Mouse (Mus musculus) kidney, adult 11 months (tissue): Measurements from ENCODE around the gene Fig4.

Experiments used
- DNase-seq: peaks from one replicate; pipeline ENCODE4 v3.0.0; 2022

The Fig4 gene

DNA sequence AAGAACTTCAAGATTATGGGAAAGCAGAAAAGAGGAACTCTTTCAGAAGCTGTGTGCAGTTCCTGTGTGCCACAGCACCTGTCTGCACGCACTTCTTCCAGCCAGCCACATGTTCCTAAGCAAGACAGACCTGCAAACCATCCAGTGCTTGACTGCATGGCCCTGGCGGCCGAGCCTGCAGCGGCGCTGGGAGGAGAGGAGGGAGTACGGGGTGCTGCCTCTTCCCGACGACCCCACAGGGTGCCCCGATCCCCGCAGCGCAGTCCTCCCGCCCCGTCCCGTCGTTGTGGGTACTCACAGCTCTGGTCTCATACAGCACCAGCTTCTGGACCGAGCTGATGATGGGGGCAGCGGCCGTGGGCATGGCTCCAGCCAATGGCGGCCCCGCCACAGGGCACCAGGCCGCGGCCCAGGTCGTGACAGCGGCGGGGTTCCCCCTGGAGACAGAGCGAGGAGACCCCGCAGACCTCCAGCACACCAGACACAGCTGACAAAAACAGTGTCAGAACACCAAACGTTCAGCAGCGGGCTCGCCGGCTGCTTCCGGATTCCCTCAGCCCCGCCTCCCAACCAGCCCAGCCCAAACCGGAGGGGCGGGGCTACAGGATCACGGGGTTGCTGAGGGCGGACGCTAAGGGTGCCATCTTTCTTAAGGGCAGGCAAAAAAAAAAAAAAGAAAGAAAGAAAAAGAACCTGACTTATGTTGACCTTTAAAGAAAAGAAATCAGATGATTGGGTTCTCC, at the start of gene Fig4:
Gene Fig4, minus strand, starts transcription at position 572 of the 743 bp plus-strand sequence.
- DNase-seq = peak; percentile 78

DNA sequence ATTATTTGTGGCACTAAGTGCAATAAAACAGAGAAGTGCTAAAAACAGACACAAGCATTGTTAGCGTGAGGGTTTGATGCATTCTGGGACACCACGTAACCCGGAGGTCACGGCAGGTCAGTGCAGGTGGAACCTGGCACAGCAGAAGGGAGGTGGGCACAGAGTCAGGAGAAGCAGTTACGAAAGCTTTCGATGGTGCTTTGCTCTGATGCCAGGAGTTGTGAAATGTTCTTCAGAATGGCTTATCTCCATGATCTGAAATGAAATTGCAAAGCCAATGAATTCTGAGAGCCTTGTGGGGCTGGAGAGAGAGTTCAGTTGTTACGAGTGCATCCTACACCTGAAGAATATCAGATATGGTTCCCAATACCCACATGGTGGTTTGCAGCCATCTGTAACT, 38.3 kb upstream of the Fig4 start:
- DNase-seq = no peak

DNA sequence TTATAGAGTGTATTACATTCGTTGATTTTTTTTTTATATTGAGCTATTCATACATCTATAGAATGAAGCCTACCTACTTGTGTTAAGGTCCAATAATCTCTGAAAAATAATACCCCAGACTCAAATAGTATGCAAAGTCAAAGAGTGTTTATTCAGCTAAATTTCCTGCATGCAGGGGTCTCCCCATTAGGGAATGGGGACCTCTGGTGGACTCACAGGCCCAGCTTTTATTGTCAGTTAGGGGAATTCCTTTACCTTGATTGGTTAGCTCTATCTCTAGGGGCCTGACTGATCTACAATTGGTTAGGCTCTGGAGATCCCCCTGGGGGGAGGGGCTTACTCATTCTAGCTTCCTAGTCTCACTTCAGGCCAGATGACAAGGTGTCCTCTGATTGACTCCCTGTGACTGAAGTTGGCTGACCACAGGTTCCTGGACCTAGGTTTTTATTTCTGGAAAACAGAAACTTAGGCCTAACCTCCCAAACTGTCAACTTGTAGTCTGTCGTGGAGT, 29.5 kb upstream of the Fig4 start:
- DNase-seq = no peak

DNA sequence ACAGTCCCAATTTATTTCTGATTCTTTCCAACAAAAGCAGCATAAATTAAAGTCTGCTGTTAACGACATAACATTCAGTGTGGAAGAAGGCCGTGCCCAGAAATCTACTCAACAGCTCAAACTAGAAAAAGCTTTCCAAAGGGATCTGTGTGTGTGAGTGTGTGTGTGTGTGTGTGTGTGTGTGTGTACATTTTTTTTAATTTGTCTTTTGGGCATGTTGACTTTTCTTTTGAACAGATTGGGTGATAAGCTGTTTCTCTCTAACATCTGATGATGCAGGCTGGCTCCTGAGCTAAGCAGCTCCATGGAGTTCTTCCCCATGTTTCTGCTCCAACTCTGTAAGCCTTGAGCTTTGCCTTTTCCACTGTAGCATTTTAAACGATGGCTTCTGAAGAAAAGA, 12.8 kb upstream of the Fig4 start:
- no peak for DNase-seq

DNA sequence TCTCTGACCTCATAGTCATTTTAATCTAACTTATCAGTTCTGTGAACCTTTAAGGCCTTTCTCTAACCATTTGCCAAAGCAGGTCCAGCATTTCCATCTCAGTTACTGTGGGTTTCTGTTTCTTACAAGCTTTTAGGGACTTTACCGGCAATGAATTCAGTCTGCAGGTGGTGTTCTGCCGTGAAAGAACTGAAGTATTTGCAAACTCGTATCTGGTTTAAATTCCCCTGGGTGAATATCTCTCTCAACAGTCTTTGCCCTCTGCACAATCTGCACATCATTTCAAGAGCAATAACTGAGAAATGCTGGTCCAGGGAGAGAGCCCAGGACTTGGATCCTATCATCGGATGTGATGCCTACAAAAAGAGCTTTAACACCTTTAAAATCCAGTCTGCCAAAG, 5.1 kb upstream of the Fig4 start:
- DNase-seq = no peak

DNA sequence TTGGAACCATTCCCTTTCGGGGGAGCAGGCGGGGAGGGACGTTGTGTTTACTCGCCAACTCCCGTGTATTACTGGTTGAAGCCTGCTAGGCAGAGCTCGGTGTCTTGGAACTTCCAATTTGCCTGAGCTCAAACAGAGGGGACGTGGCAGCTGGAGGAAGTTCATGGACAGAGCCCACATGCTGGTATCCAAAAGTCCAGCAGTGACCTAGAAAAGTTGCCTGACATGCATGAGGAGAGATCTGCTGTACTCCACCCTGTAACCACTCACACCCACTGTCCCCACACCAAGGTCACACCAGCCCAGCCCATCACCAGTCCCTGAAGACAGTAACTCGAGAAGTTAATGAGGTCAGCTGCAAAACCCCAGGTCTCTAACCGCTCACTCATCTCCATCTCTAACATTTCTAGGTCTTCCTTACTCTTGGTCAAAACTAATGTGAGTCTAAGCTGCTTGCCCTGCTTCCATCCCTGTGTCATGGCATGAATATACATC, 1.9 kb upstream of the Fig4 start:
- no peak for DNase-seq

DNA sequence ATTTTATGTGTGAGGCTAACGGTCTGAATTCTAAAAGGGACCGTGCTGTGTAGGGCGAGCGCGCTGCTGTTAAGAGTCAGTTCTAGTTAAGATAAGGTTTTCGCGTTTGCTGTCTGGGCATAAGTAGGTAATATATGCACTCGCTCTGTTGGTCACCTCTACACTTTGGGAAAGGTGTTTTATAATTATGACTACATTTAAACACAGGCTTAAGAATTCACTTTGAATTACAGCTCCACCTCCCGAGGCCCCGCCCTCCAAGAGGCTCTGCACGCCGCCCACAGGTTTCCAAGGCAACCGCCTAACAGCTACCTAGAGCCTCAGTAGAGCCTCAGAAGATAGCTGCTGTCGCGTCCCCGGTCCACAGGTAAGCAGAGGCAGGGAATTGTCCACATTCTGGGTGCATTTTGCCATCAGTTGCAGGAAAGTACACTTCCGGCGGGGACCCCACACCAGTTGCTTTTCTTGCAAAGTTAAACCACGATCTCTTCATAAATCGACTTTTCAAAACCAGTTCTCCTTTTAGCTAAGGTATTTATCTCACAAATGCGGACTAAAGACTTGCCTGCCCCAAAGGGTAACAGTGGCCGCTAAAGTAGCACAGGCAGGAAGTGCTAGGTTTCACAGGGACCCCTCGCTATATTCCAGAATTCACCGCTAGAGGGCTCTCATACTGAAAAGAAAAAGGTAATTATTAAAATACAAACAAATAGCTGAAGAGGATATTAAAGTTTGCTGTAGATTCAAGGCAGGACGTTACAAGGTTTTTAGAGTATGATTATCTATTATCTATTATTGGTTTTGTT, 782 bp upstream of the Fig4 start, which contains the start of gene Ak9:
Gene Ak9, plus strand, starts transcription at position 342 of the 806 bp plus-strand sequence.
- DNase-seq = peak; percentile 92

DNA sequence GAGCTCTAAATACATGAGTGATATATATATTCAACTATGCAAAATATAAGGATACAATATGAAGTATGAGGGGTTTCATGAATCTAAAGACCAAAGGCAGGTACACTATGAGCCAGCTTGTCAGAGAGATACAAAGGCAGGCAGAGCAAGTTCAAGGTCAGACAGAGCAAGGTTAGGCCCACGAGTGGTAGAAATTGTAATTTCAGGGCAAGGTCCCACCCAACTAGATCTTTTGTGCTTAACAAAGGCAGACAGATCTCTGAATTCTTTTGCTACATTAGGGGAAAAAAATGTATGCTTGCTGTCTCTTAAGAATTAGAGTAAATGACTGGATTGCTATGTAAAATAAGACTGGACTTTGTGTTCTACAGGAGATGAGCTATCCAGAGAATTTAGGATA, 2.9 kb downstream of the Fig4 start:
- DNase-seq = no peak

DNA sequence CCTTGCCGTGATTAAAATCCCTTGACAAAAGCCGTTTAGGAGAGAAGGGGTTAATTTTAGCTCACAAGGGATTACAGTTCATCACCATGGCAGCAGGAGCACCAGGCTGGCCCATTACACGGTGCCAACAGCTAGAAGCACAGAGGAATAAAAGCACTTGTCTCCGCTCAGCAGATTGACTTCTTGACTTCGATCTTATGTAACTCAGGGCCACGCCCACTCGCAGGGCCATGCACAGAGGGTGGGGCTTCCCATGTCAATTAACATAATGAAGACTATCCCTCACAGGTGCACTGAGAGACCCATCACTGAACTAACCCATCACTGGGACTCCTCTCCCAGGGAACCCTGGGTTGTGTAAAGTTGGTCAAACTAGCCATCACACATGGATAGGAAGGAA, 7.9 kb downstream of the Fig4 start:
- peak; percentile 25 for DNase-seq

DNA sequence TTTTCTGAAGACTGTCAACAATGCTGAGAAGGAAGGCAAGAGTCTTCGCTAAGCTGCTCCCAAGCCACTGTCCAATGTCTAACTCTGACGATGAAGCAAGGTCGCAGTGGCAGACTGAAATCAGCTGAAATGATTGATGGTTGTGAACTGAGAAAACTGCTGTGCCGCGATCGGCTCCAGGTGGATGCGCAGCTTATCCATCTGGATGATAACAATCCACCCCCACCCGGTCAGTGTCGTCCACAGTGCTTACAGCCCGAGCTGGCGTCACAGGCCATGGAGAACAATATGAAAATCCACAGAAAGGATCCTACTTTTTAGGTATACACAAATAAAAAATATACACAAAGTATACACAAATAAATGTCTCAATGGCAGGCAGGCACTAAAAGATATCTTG, 8.3 kb downstream of the Fig4 start:
- DNase-seq = no peak

DNA sequence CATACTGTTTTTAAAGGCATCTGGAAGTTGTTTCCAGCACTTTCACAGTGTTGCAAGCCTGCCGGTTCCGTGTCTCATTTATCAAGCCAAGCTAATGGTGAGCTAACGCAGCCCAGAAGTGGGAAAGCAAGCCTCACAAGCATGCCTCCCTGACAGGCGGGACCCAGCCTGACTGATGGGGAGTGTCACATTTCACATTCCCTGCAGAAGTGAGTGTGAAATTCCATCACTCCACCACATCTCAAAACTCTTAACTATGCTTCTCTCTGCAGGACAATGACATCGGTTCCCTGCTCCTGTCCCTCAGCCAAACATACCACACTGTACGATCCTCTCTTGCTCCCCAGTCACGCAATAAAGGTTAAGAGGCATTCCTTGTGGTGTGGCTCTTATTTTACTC, 10.0 kb downstream of the Fig4 start:
- DNase-seq = no peak

DNA sequence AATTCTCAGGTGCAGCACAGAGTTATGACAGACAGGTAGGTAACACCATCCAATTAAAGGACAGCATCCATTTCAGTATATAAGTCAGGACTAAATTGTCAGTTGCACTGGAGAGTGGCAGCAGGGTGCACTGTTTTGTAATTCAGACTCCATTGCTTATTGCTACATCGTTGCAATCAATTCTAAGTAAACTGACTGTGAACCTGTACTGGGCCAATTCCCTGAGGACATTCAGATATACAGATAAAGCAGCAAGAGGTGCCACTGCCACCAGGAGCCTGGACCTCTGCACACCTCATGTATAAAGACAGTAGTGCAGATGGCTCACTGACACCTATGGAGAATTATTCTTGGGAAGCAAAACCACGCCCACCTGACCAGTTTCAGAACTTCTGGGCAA, 12.0 kb downstream of the Fig4 start:
- no peak for DNase-seq

DNA sequence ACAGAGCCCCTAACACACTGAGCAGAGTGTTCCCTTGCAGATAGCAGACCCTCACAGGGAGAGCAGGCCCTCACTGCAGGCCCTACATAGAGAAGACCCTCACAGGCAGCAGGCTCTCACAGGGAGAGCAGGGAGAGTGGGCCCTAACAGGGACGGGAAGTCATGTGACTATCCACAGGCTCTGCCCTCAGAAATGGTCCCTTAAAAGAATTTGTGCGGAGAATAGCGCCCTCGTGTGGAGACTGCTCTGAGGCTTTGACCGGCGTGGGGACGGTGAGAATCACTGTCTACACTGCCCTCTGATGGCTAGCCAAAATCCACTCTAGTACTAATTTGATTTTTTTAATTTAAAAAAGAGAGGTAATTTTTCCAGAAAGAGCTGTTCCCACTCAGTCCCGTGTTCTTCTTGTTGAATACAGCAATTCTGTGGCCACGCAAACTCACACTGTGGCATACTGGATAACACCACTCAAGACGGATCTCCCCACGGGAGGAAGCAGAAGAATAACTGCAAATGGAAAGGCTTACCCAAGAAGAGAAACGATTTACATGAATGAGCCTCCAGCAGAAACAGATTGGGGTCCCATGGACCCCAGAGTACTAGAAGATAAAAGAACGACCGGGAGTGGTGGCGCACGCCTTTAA, 14.2 kb downstream of the Fig4 start:
- DNase-seq = peak; percentile 55

DNA sequence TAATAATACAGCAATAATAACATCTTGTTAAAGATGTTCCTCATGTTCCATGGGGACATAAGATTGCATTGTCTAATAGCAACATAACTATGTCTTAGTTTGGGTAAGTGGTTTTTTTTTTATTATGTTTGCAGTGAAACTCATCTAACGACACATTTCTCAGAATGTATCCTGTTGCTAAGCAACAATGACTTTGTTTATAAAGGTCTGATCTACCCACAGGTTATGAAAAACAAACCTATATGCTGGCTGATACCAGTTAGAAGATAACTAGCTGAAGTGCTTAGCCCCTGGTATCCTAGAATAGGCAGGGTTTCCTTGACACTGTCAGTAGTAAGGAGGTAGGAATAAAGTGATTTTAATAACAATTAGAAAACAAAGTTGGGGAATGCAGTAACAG, 15.0 kb downstream of the Fig4 start:
- DNase-seq = no peak

DNA sequence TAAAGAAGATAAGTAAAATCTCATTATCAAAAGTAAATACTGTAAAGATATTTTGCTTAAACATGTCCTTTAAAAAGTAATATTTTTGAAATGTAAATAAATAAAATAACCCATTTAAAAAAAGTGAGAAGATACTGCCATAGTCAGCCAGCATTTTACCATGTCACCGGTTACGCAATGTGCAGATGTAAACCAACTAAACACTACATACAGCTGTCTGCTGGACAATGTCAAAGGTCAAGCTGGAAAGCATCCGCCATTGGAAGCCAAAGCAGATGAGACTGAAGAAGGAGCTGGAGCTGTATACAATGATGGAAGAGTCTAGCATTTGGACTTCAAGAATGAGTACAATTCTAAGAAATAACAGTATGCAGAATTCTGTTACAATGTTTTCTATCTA, 15.4 kb downstream of the Fig4 start:
- DNase-seq = no peak

DNA sequence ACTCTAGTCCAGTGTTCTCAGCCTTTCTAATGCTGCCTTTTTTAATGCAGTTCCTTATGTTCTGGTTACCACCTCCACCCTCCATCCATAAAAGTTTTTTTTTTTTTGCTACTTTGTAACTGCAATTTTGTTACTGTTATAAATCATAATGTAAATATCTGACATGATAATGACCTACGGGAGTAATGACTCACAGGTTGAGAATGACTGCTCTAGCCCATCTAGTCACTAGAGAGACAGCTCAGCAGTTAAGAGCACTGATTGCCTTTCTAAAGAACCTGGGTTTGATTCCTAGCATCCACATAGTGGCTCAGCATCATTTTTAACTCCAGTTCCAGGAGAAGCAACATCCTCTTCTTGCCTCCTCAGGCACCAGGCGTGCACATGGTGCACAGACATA, 21.0 kb downstream of the Fig4 start:
- DNase-seq = no peak

DNA sequence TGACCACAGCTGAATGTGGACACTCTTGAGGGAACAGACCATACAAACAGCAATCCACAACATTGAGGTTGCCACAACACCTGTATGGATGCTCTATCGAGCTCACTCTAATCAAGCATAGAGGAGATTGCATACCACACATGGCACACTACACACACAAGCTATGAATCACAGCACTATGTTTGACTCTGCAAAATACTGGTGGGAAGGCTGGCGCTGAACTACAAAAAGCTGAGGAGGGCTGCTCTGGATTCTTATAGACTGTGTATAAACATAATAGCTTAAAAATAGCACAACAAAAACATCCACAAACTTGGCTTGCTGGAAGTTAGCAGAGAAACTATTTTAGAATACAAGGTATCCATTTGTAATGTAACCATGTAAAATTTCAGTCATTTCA, 22.3 kb downstream of the Fig4 start:
- DNase-seq = no peak

DNA sequence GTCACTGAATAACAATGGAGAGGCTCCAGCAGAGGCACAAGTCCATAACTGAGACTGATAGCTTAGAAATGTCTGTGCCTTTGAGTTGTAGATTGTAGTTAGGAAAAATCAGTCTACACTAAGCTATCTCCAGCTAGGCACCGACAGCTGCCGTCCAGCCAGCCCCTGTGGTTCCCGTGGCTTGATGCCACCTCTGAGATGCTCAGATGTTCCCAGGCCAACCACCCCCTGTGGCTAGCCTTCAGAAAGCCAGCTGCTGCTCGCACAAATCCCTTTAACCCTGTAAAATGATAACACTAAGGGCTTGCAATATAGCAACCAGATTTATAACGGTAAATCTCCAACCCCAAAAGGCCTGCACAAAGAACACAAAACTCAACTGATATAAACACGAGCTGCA, 22.9 kb downstream of the Fig4 start:
- no peak for DNase-seq

DNA sequence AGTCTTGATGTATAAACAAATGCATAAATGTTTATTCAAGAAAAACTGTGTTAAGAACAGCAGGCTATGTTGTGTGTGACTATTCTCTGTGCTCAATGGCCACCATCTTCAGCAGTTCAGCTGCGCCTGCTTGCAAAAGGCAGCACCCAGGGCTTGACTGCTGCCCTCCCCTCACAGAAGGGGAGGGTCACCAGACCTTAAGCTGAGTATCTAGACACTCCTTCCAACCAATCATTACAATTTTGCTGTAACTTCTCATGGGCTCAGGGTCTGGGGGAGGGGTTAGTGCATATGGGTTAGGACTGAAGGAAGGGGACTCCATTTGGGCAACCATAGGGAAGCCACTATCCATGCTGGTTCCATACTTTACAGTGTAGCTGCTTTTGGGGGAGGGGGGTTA, 24.3 kb downstream of the Fig4 start:
- DNase-seq = no peak

DNA sequence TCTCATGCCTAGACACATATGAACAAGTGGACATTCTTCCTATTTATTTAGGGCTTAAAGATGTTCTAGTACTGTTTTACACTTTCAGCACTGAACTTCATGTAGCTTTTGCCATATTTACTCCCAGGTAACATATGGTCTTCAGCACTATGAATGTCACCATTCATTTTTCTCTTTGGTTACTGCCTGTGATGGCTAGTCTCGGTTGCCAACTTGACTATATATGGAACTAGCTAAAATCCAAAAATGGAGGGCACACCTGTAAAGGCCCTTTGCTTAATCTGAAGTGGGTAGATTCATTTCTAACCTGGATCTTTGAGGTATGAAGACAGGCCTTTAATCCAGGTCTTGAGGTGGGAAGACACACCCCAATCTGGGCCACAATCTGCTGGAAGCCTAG, 28.2 kb downstream of the Fig4 start:
- no peak for DNase-seq

DNA sequence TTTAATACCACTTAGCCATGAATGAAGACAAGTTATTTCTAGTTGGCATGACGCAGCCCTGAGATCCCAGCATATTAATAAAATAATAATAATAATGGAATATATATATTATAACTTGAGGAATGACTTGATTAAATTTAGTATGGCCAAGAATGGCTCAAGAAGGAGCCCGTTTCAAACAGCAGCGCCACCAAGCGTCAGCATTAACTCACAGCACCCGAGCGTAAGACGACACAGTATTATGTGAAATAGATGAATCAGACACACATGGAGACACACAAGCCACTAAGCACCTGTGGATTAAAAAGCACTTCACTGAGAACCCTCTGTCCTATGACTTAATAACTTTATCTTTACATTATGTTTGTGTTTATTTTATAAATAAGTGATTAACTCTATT, 31.2 kb downstream of the Fig4 start:
- DNase-seq = no peak

DNA sequence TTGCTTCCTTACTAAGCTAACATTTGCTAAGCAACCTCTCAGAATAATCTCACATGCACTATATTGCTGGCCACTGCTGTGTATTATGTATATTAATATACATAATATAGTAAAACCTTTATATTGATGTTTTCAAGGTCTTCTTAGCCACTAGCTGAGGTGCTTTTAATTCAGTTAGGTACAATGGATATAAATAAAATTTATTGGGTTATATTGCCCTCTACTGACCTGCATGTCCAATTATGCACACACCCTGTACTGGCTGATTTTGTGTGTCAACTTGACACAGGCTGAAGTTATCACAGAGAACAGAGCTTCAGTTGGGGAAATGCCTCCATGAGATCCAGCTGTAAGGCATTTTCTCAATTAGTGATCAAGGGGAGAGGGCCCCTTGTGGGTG, 41.2 kb downstream of the Fig4 start:
- DNase-seq = no peak

DNA sequence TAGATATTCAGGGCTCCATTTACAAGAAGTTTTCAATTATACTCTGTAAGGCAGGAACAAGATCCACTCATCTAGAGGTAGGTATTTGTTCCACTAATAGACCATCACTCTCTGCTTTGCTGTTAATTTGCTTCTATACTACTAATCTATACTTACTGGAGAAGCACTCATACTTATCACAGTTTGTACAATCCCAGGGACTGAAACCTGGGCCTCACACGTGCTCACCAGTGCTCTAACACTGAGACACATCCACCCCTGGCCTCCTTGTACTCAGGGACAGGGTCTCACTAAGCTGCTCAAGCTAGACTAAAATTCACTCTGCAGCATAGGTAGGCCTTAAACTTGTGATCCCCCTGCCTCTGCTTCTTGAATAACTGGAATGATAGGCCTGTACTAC, 41.8 kb downstream of the Fig4 start:
- DNase-seq = no peak
